Mouse (Mus musculus) limb, embryonic 15.5 days (tissue): ENCODE measurements around the gene Igbp1. TPM values are rescaled to one million over a fixed set of nuclear protein-coding genes. Genes with fewer than 3 reads are reported as not detected.

Experiments used
- ATAC-seq: fragments of 200-750 bp; cut with Nextera tagmentation; 2 replicates; pipeline ENCODE4 v1.8.0; 2017; ENCODE audit warnings: low read depth, moderate TSS enrichment; ENCODE audit not compliant: insufficient number of reproducible peaks, low FRiP score, low TSS enrichment
- H3K27ac ChIP-seq: fragments of 300-500 bp; sonication (generic); 2 replicates; pipeline ENCODE4 v1.5.1; 2015; ENCODE audit warnings: moderate library complexity, mild to moderate bottlenecking, inconsistent platforms
- H3K27me3 ChIP-seq: fragments of 300-500 bp; sonication (generic); 2 replicates; pipeline ENCODE4 v1.6.1; 2015; ENCODE audit warnings: inconsistent platforms
- H3K36me3 ChIP-seq: fragments of 300-500 bp; sonication (generic); 2 replicates; pipeline ENCODE4 v1.6.1; 2015; ENCODE audit warnings: inconsistent platforms
- H3K4me1 ChIP-seq: fragments of 300-500 bp; sonication (generic); 2 replicates; pipeline ENCODE4 v1.6.1; 2015; ENCODE audit warnings: inconsistent platforms
- H3K4me2 ChIP-seq: fragments of 300-500 bp; sonication (generic); 2 replicates; pipeline ENCODE4 v1.6.1; 2015; ENCODE audit warnings: mild to moderate bottlenecking, inconsistent platforms
- H3K4me3 ChIP-seq: fragments of 300-500 bp; sonication (generic); 2 replicates; pipeline ENCODE4 v1.5.1; 2015; ENCODE audit warnings: mild to moderate bottlenecking, inconsistent platforms
- H3K9ac ChIP-seq: fragments of 300-500 bp; sonication (generic); 2 replicates; pipeline ENCODE4 v1.6.1; 2015; ENCODE audit warnings: inconsistent platforms
- H3K9me3 ChIP-seq: fragments of 300-500 bp; sonication (generic); 2 replicates; pipeline ENCODE4 v1.6.1; 2016; ENCODE audit warnings: inconsistent platforms
- WGBS: fragments of 180-500 bp; shearing (Covaris S2); methylation state at CpG from one replicate; pipeline ENCODE4 v1.1.7; 2015; 5-methylcytosine and 5-hydroxymethylcytosine counted together
- polyA plus RNA-seq: library from polyadenylated mRNA; unstranded; fragments of >200 nt; fragmentation: Nextera tagmentation; extraction: Ambion mirVana; gene quantifications from 2 replicates; pipeline ENCODE4 v1.2.1, GENCODE M21; 2015

The Igbp1 gene
- polyA plus RNA-seq = 34.1 and 35.4 TPM in 2 replicates

GRCm38 (mm10) chrX:100494068-100494978 is at the start of gene Igbp1:
Igbp1 (plus strand) TSS chrX:100494291.
- Histone ChIP-seq H3K4me1 (0 out of 2 replicates have a peak, but pooled peaks cover 4% of the 10 kb centered on the region), H3K27ac (peak within 1 kb of the TSS; percentile 80), H3K9me3 (no peaks in the 10 kb centered on the region), H3K4me3 (peak within 1 kb of the TSS; percentile 56), H3K27me3 (peaks cover 12% of the 10 kb centered on the region; the same call in 1 of the 2 replicates), H3K9ac (peak within 1 kb of the TSS; percentile 20; the same call in 1 of the 2 replicates), H3K36me3 (no peaks in the 10 kb centered on the region; the same call in 1 of the 2 replicates), H3K4me2 (peak within 1 kb of the TSS; percentile 49)
- ATAC-seq = peak; percentile 90
- 18% methylated on average over 32 of the region's 32 CpGs for WGBS

- Histone ChIP-seq H3K27ac (no peak overlapping the region), H3K27me3 (peaks cover 18% of the 10 kb centered on the region; the same call in 1 of the 2 replicates), H3K9ac (no peak overlapping the region), H3K4me2 (no peak overlapping the region), H3K4me3 (no peak overlapping the region), H3K9me3 (no peaks in the 10 kb centered on the region), H3K36me3 (no peaks in the 10 kb centered on the region), H3K4me1 (no peaks in the 10 kb centered on the region)
- ATAC-seq = no peak
- 67% methylated on average over 4 of the region's 4 CpGs for WGBS
These were observed 26.0 kb upstream of the Igbp1 start for GRCm38 (mm10) chrX:100468047-100468446.

- peaks cover 14% of the 10 kb centered on the region; the same call in 1 of the 2 replicates for H3K27me3 ChIP-seq
These were observed 24.0 kb upstream of the Igbp1 start for GRCm38 (mm10) chrX:100470126-100470525.

GRCm38 (mm10) chrX:100471491-100471890 is 22.6 kb upstream of the Igbp1 start:
- ATAC-seq = no peak
- H3K4me2 ChIP-seq = no peak overlapping the region
- H3K36me3 ChIP-seq = no peaks in the 10 kb centered on the region
- H3K9me3 ChIP-seq = no peaks in the 10 kb centered on the region
- no peak overlapping the region for H3K9ac ChIP-seq
- peaks cover 22% of the 10 kb centered on the region; the same call in 1 of the 2 replicates for H3K27me3 ChIP-seq
- WGBS = 85% methylated on average over 3 of the region's 3 CpGs
- no peak overlapping the region for H3K4me3 ChIP-seq
- H3K4me1 ChIP-seq = no peaks in the 10 kb centered on the region
- H3K27ac ChIP-seq = no peak overlapping the region

More at GRCm38 (mm10) chrX:100470126-100470525, 24.0 kb upstream of the Igbp1 start:
- no peaks in the 10 kb centered on the region for H3K9me3 ChIP-seq
- H3K9ac ChIP-seq = no peak overlapping the region
- H3K4me2 ChIP-seq = no peak overlapping the region
- no peaks in the 10 kb centered on the region for H3K4me1 ChIP-seq
- no peaks in the 10 kb centered on the region for H3K36me3 ChIP-seq
- 70% methylated on average over 3 of the region's 3 CpGs for WGBS
- H3K4me3 ChIP-seq = no peak overlapping the region
- no peak overlapping the region for H3K27ac ChIP-seq
- ATAC-seq = no peak

GRCm38 (mm10) chrX:100475569-100476223 is 18.4 kb upstream of the Igbp1 start:
- WGBS = 67% methylated on average over 4 of the region's 4 CpGs
- H3K9ac ChIP-seq = no peak overlapping the region
- peaks cover 12% of the 10 kb centered on the region; the same call in 1 of the 2 replicates for H3K27me3 ChIP-seq
- H3K27ac ChIP-seq = no peak overlapping the region
- ATAC-seq = no peak
- H3K36me3 ChIP-seq = no peaks in the 10 kb centered on the region
- H3K4me3 ChIP-seq = no peak overlapping the region
- H3K4me1 ChIP-seq = no peaks in the 10 kb centered on the region
- no peak overlapping the region for H3K4me2 ChIP-seq
- no peaks in the 10 kb centered on the region for H3K9me3 ChIP-seq

- Histone ChIP-seq H3K4me3 (no peak overlapping the region), H3K36me3 (no peaks in the 10 kb centered on the region), H3K27me3 (peaks cover 12% of the 10 kb centered on the region; the same call in 1 of the 2 replicates), H3K9ac (no peak overlapping the region), H3K9me3 (no peaks in the 10 kb centered on the region), H3K4me2 (no peak overlapping the region), H3K4me1 (no peaks in the 10 kb centered on the region), H3K27ac (no peak overlapping the region)
- no peak for ATAC-seq
- 37% methylated on average over 3 of the region's 3 CpGs for WGBS
These were observed 13.8 kb upstream of the Igbp1 start for GRCm38 (mm10) chrX:100480317-100480716.

- WGBS = 17% methylated on average over 22 of the region's 22 CpGs
- H3K9ac ChIP-seq = no peak overlapping the region
- 0 out of 2 replicates have a peak, but pooled peaks cover 4% of the 10 kb centered on the region for H3K4me1 ChIP-seq
- H3K9me3 ChIP-seq = no peaks in the 10 kb centered on the region
- H3K4me3 ChIP-seq = peak overlapping the region; percentile 56
- no peaks in the 10 kb centered on the region; the same call in 1 of the 2 replicates for H3K36me3 ChIP-seq
- H3K4me2 ChIP-seq = peak overlapping the region; percentile 47
- ATAC-seq = 0 out of 2 replicates have a peak, but pooled peaks have one; percentile 19
- H3K27me3 ChIP-seq = peaks cover 8% of the 10 kb centered on the region; the same call in 1 of the 2 replicates
- H3K27ac ChIP-seq = no peak overlapping the region
These were observed 507 bp upstream of the Igbp1 start for GRCm38 (mm10) chrX:100493500-100494067.

- no peak overlapping the region for H3K4me3 ChIP-seq
- no peak overlapping the region for H3K4me2 ChIP-seq
- H3K9ac ChIP-seq = no peak overlapping the region
- H3K27ac ChIP-seq = no peak overlapping the region
- ATAC-seq = no peak
- H3K36me3 ChIP-seq = peaks cover 13% of the 10 kb centered on the region; the same call in 1 of the 2 replicates
- no peaks in the 10 kb centered on the region for H3K9me3 ChIP-seq
- H3K4me1 ChIP-seq = no peaks in the 10 kb centered on the region
- WGBS = 81% methylated on average over 5 of the region's 5 CpGs
- H3K27me3 ChIP-seq = 0 out of 2 replicates have a peak, but pooled peaks cover 15% of the 10 kb centered on the region
These were observed 10.2 kb downstream of the Igbp1 start for GRCm38 (mm10) chrX:100504175-100504851.

- 89% methylated on average over 4 of the region's 4 CpGs for WGBS
- Histone ChIP-seq H3K27me3 (0 out of 2 replicates have a peak, but pooled peaks cover 10% of the 10 kb centered on the region), H3K4me3 (no peak overlapping the region), H3K36me3 (peaks cover 13% of the 10 kb centered on the region; the same call in 1 of the 2 replicates), H3K27ac (no peak overlapping the region), H3K4me1 (no peaks in the 10 kb centered on the region), H3K9ac (no peak overlapping the region), H3K9me3 (no peaks in the 10 kb centered on the region), H3K4me2 (no peak overlapping the region)
- ATAC-seq = no peak
These were observed 14.1 kb downstream of the Igbp1 start for GRCm38 (mm10) chrX:100508164-100508563.

- H3K4me2 ChIP-seq = no peak overlapping the region
- H3K27ac ChIP-seq = no peak overlapping the region
- no peak overlapping the region for H3K4me3 ChIP-seq
- peaks cover 13% of the 10 kb centered on the region; the same call in 1 of the 2 replicates for H3K36me3 ChIP-seq
- H3K9me3 ChIP-seq = no peaks in the 10 kb centered on the region
- H3K4me1 ChIP-seq = no peaks in the 10 kb centered on the region
- H3K27me3 ChIP-seq = no peaks in the 10 kb centered on the region
- ATAC-seq = no peak
- no peak overlapping the region for H3K9ac ChIP-seq
- WGBS = 50% methylated on average over 3 of the region's 3 CpGs
These were observed 15.8 kb downstream of the Igbp1 start for GRCm38 (mm10) chrX:100509921-100510320.

- H3K27me3 ChIP-seq = peaks cover 6% of the 10 kb centered on the region; the same call in 1 of the 2 replicates
- 73% methylated on average over 3 of the region's 3 CpGs for WGBS
- H3K27ac ChIP-seq = no peak overlapping the region
- no peak overlapping the region for H3K4me3 ChIP-seq
- H3K9ac ChIP-seq = no peak overlapping the region
- no peak for ATAC-seq
- no peaks in the 10 kb centered on the region for H3K36me3 ChIP-seq
- H3K4me2 ChIP-seq = no peak overlapping the region
- H3K4me1 ChIP-seq = no peaks in the 10 kb centered on the region
- H3K9me3 ChIP-seq = no peaks in the 10 kb centered on the region
These were observed 22.6 kb downstream of the Igbp1 start for GRCm38 (mm10) chrX:100516683-100517082.
